Mouse (Mus musculus) liver, adult 2 months (tissue): ENCODE measurements around the gene Slco4a1.

ENCODE experiments used
- CTCF ChIP-seq: fragments of 200-500 bp; IDR thresholded peaks from 2 replicates; pipeline ENCODE4 v1.5.1; 2011; ENCODE audit warnings: low read depth, low read length, control low read depth
- POLR2A ChIP-seq: fragments of 200-500 bp; IDR thresholded peaks from 2 replicates; pipeline ENCODE4 v1.6.1; 2011; ENCODE audit warnings: low read length, control low read depth; ENCODE audit not compliant: insufficient read depth; ENCODE audit errors: extremely low read depth

- TF ChIP-seq POLR2A (no peak), CTCF (no peak)
Observed at GRCm38 (mm10) chr2:180484882-180485281, 28.8 kb downstream of the Slco4a1 start.
